Mouse (Mus musculus): Measurements from ENCODE around the gene Wdr76.
"Not testable (repeated sequence)": the region's sequence is repeated elsewhere in the genome, so short reads cannot be mapped to it uniquely, and the experiment has no call there.

DNA sequence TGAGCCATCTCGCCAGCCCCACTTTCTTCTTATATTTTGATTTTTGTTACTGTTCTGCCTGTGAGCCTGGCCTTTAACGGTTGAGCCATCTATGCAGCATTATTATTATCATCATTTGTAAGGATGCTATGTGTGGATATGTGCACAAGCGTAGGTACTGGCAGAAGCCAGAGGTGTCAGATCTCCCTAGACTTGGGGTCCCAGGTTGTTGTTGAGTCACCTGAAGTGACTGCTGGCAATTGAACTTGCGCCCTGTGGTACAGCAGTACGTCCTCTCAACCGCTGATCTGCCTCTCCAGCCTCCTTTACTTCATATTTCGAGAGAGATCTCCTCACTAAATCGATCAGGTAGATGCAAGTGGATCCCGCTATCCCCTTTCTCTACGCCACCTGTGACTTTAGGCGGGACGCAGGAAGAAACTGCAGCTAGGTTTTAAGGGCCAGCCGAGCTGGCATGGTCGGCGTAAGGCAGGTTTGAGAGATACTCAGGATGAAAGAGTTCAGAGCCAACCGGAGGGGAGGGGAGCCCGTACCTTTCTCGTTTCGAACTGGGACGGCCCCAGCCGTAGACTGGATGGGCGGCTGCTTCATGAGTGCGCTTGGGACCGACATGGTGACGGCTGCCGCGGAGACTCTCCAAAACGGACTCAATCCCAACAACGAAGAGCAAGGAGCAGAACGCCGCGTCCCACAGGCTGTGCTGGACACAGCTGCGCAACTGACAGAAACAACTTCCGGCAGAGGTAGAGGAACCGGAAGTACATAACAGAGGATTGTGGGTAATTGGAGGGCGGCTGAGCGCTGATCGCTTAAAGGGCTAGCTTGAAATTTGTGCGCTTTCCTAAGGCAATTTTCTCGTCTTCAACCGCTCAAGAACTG, 33.0 kb upstream of the Wdr76 start, which contains the start of gene Mfap1b:
- TF ChIP-seq CTCF, EP300 (IDR thresholded peaks at IDR 0.05; ENCODE audit: low read depth): not testable (repeated sequence)

Measured in heart, postnatal 0 days (tissue).